16 mouse cellular contexts compared by ENCODE assay signal in genomic region chr14:58631221-58631620, GRCm38 (mm10).
DNase-seq lines count a peak whose midpoint lies in the region; ATAC-seq and TF ChIP-seq lines count a peak whose summit lies in the region.
"Had no signal": no experiment of that assay in that cellular context is flagged by ENCODE, and none has a peak within 500 bp of the region (broad histone marks: within the 10 kb centered on the region; RNA-seq: fewer than 3 reads in every experiment).

No protein-coding gene starts in this region.

- no peaks in the 10 kb centered on the region for H3K36me3 ChIP-seq in hindbrain, embryonic 11.5 days (ENCODE audit: control insufficient read depth, insufficient read depth, low read length)
- no peaks in the 10 kb centered on the region for H3K36me3 ChIP-seq in hindbrain, embryonic 14.5 days (replicated peaks; ENCODE audit: control insufficient read depth, insufficient read depth)
- no peaks in the 10 kb centered on the region for H3K36me3 ChIP-seq in limb, embryonic 10.5 days
- H3K36me3 ChIP-seq in midbrain, postnatal 0 days (ENCODE audit: insufficient read depth, low read length) = no peaks in the 10 kb centered on the region
- H3K36me3 ChIP-seq: forebrain, embryonic 15.5 days; heart, embryonic 15.5 days had no signal

- no peaks in the 10 kb centered on the region for H3K9me3 ChIP-seq in hindbrain, embryonic 11.5 days (ENCODE audit: control insufficient read depth, low read length)
- no peaks in the 10 kb centered on the region for H3K9me3 ChIP-seq in hindbrain, embryonic 14.5 days (ENCODE audit: control insufficient read depth, low read length)
- H3K9me3 ChIP-seq in limb, embryonic 10.5 days (replicated peaks) = no peaks in the 10 kb centered on the region
- no peaks in the 10 kb centered on the region for H3K9me3 ChIP-seq in midbrain, postnatal 0 days (ENCODE audit: low read length)
- H3K9me3 ChIP-seq: forebrain, embryonic 15.5 days; heart, embryonic 15.5 days had no signal

- H3K4me3 ChIP-seq in hindbrain, embryonic 11.5 days (ENCODE audit: low read depth, low read length) = no peak overlapping the region
- H3K4me3 ChIP-seq in hindbrain, embryonic 14.5 days (replicated peaks; ENCODE audit: low read length) = no peak overlapping the region
- H3K4me3 ChIP-seq in limb, embryonic 10.5 days = no peak overlapping the region
- no peak overlapping the region for H3K4me3 ChIP-seq in midbrain, postnatal 0 days (ENCODE audit: low read depth, low read length)
- H3K4me3 ChIP-seq: forebrain, embryonic 15.5 days; heart, embryonic 15.5 days had no signal

- no peaks in the 10 kb centered on the region; the same call in 1 of the 2 replicates for H3K4me1 ChIP-seq in hindbrain, embryonic 11.5 days (replicated peaks; ENCODE audit: control insufficient read depth, insufficient read depth, low read length)
- no peaks in the 10 kb centered on the region for H3K4me1 ChIP-seq in hindbrain, embryonic 14.5 days (replicated peaks; ENCODE audit: control insufficient read depth, insufficient read depth, low read length)
- peaks cover 26% of the 10 kb centered on the region for H3K4me1 ChIP-seq in limb, embryonic 10.5 days
- H3K4me1 ChIP-seq in midbrain, postnatal 0 days (ENCODE audit: insufficient read depth, low read length) = no peaks in the 10 kb centered on the region
- H3K4me1 ChIP-seq: forebrain, embryonic 15.5 days had no signal

- no peak overlapping the region for H3K27ac ChIP-seq in hindbrain, embryonic 11.5 days (ENCODE audit: low read depth, low read length)
- H3K27ac ChIP-seq in hindbrain, embryonic 14.5 days = no peak overlapping the region
- H3K27ac ChIP-seq in limb, embryonic 10.5 days = peak overlapping the region; percentile 30; the same call in 1 of the 2 replicates
- H3K27ac ChIP-seq in midbrain, postnatal 0 days (ENCODE audit: low read depth, low read length) = no peak overlapping the region
- H3K27ac ChIP-seq: forebrain, embryonic 15.5 days; heart, embryonic 15.5 days; macrophage had no signal

- WGBS in hindbrain, embryonic 11.5 days = 45% methylated on average over 9 of the region's 9 CpGs
- 47% methylated on average over 9 of the region's 9 CpGs for WGBS in hindbrain, embryonic 14.5 days
- 29% methylated on average over 9 of the region's 9 CpGs for WGBS in limb, embryonic 10.5 days
- 22% methylated on average over 9 of the region's 9 CpGs for WGBS in midbrain, postnatal 0 days

- intact Hi-C loops in left cerebral cortex, postnatal 14 days (cut with DNase I) = no loop called here

- no peak for TF ChIP-seq CTCF in midbrain, postnatal 0 days (IDR thresholded peaks at IDR 0.05)

- H3K9ac ChIP-seq in hindbrain, embryonic 11.5 days (ENCODE audit: low read depth, low read length) = no peak overlapping the region
- H3K9ac ChIP-seq in hindbrain, embryonic 14.5 days = no peak overlapping the region
- H3K9ac ChIP-seq in midbrain, postnatal 0 days (replicated peaks; ENCODE audit: low read length, poor library complexity, severe bottlenecking) = no peak overlapping the region
- H3K9ac ChIP-seq: forebrain, embryonic 15.5 days; heart, embryonic 15.5 days had no signal

- ATAC-seq in hindbrain, embryonic 11.5 days (ENCODE audit: low FRiP score) = no peak
- ATAC-seq in hindbrain, embryonic 14.5 days (ENCODE audit: low FRiP score) = no peak
- no peak for ATAC-seq in midbrain, postnatal 0 days (ENCODE audit: low FRiP score)
- ATAC-seq: forebrain, embryonic 15.5 days had no signal

- peak; percentile 25 for DNase-seq in hindbrain, embryonic 11.5 days (ENCODE audit: low spot score)
- DNase-seq in hindbrain, embryonic 14.5 days (ENCODE audit: low spot score) = no peak
- peak; percentile 51 for DNase-seq in embryo, embryonic 10.5 days (ENCODE audit: low spot score)
- peak; percentile 61 for DNase-seq in limb, embryonic 10.5 days (ENCODE audit: low spot score)
- DNase-seq in midbrain, postnatal 0 days (ENCODE audit: low spot score) = peak; percentile 14
- no peak for DNase-seq in frontal cortex, postnatal 25 days (ENCODE audit: low spot score in 2 of 2)
- DNase-seq in left cerebral cortex, postnatal 14 days (ENCODE audit: low spot score in 2 of 2) = no peak
- no peak for DNase-seq in adipocyte (ENCODE audit: low spot score)
- DNase-seq: cerebellum, adult 2 months; gastrocnemius, postnatal 14 days; kidney, postnatal 10 days; layer of hippocampus, adult 9-11 months; thymus, adult 2 months had no signal

- H3K27me3 ChIP-seq in hindbrain, embryonic 11.5 days (ENCODE audit: control insufficient read depth, insufficient read depth, low read length) = peaks cover 7% of the 10 kb centered on the region; the same call in 1 of the 2 replicates
- peaks cover 14% of the 10 kb centered on the region for H3K27me3 ChIP-seq in hindbrain, embryonic 14.5 days (ENCODE audit: control insufficient read depth, insufficient read depth, low read length)
- H3K27me3 ChIP-seq in limb, embryonic 10.5 days (ENCODE audit: low read depth, poor library complexity, severe bottlenecking) = 0 out of 2 replicates have a peak, but pooled peaks cover 9% of the 10 kb centered on the region
- H3K27me3 ChIP-seq in midbrain, postnatal 0 days (ENCODE audit: insufficient read depth, low read length) = no peaks in the 10 kb centered on the region
- H3K27me3 ChIP-seq: heart, embryonic 15.5 days had no signal

- H3K4me2 ChIP-seq in hindbrain, embryonic 11.5 days (replicated peaks; ENCODE audit: low read depth, low read length) = no peak overlapping the region
- H3K4me2 ChIP-seq in hindbrain, embryonic 14.5 days (replicated peaks) = no peak overlapping the region
- H3K4me2 ChIP-seq in midbrain, postnatal 0 days (ENCODE audit: low read depth, low read length, poor library complexity, severe bottlenecking) = no peak overlapping the region
- H3K4me2 ChIP-seq: forebrain, embryonic 15.5 days; heart, embryonic 15.5 days had no signal

Comparison
In these comparisons a context has a peak if more than half of its experiments do, and no peak if none do; other contexts are left out.
1. DNase-seq: peak in hindbrain, embryonic 11.5 days (single experiment), embryo, embryonic 10.5 days (single experiment), limb, embryonic 10.5 days (single experiment) and midbrain, postnatal 0 days (single experiment); none in hindbrain, embryonic 14.5 days (single experiment), frontal cortex, postnatal 25 days (0 of 2), left cerebral cortex, postnatal 14 days (0 of 2) and adipocyte (single experiment).